Mouse (Mus musculus): ENCODE results near the gene Nabp2. TPM values are rescaled to one million over a fixed set of nuclear protein-coding genes. Genes with fewer than 3 reads are reported as not detected.

Gene Nabp2
- polyA plus RNA-seq, 1 experiment from 2014 or later: 150 TPM

DNA sequence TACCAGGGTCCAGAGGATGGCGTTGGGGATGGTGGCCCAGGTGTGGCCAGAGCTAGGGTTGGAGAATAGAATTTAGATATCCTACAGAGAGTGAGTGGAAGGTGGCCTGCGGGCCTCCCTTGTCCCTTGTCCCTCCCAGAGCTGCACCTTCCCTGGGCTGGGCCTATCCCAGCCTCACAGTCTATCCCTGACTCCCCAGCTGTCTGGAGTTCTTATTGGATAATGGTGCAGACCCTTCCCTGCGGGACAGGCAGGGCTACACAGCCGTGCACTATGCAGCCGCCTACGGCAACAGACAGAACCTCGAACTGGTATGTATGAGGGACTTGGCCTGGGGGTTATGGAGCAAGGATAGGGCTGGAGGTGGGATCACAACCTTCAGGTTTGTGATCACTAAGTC lies 25.4 kb downstream of the Nabp2 start:
- Histone ChIP-seq H3K9ac (ENCODE audit: low read depth, low read length) (no peak overlapping the region), H3K27ac (ENCODE audit: low read length) (no peak overlapping the region), H3K27me3 (ENCODE audit: control insufficient read depth, insufficient read depth, low read depth, low read length) (no peaks in the 10 kb centered on the region), H3K4me3 (ENCODE audit: low read depth, low read length) (no peak overlapping the region), H3K4me2 (ENCODE audit: low read length) (no peak overlapping the region), H3K4me1 (ENCODE audit: control insufficient read depth, insufficient read depth, low read length) (no peaks in the 10 kb centered on the region), H3K36me3 (ENCODE audit: control insufficient read depth, insufficient read depth, low read length) (peaks cover 54% of the 10 kb centered on the region), H3K9me3 (replicated peaks; ENCODE audit: control insufficient read depth, low read length, poor library complexity, severe bottlenecking) (no peaks in the 10 kb centered on the region)
- 98% methylated on average over 7 of the region's 7 CpGs for WGBS
- ATAC-seq: no peak

DNA sequence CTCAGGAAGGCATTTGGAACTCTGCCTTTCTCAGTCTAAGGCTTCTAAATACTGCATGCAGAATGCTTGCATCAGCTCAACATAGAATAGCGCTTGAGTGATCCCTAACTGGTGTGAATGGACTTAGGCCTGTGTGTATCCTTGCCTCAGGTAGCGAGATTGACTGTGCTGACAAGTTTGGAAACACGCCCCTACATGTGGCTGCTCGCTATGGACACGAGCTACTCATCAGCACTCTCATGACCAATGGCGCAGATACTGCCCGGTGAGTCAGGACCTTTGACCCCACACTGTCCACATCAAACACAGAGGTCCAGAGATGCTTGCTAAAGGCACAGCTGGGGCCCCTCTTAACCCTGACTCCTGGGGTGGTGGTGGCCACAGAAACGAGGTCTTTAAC lies 28.8 kb downstream of the Nabp2 start:
- Histone ChIP-seq H3K36me3 (ENCODE audit: control insufficient read depth, insufficient read depth, low read length) (peaks cover 41% of the 10 kb centered on the region), H3K27ac (ENCODE audit: low read length) (no peak overlapping the region), H3K27me3 (ENCODE audit: control insufficient read depth, insufficient read depth, low read depth, low read length) (no peaks in the 10 kb centered on the region), H3K4me3 (ENCODE audit: low read depth, low read length) (no peak overlapping the region), H3K9me3 (replicated peaks; ENCODE audit: control insufficient read depth, low read length, poor library complexity, severe bottlenecking) (no peaks in the 10 kb centered on the region), H3K4me2 (ENCODE audit: low read length) (no peak overlapping the region), H3K4me1 (ENCODE audit: control insufficient read depth, insufficient read depth, low read length) (peaks cover 15% of the 10 kb centered on the region), H3K9ac (ENCODE audit: low read depth, low read length) (no peak overlapping the region)
- ATAC-seq: no peak
- 86% methylated on average over 8 of the region's 8 CpGs for WGBS

GRCm38 (mm10) chr10:128380565-128380964 lies 30.7 kb downstream of the Nabp2 start:
- Histone ChIP-seq H3K9me3 (replicated peaks; ENCODE audit: control insufficient read depth, low read length, poor library complexity, severe bottlenecking) (no peaks in the 10 kb centered on the region), H3K27ac (ENCODE audit: low read length) (no peak overlapping the region), H3K4me1 (ENCODE audit: control insufficient read depth, insufficient read depth, low read length) (peaks cover 22% of the 10 kb centered on the region), H3K36me3 (ENCODE audit: control insufficient read depth, insufficient read depth, low read length) (peaks cover 38% of the 10 kb centered on the region), H3K9ac (ENCODE audit: low read depth, low read length) (no peak overlapping the region), H3K27me3 (ENCODE audit: control insufficient read depth, insufficient read depth, low read depth, low read length) (no peaks in the 10 kb centered on the region), H3K4me2 (ENCODE audit: low read length) (no peak overlapping the region), H3K4me3 (ENCODE audit: low read depth, low read length) (no peak overlapping the region)
- 86% methylated on average over 5 of the region's 5 CpGs for WGBS
- no peak for ATAC-seq

GRCm38 (mm10) chr10:128379260-128379659 lies 32.0 kb downstream of the Nabp2 start:
- 94% methylated on average over 7 of the region's 7 CpGs for WGBS
- no peak for ATAC-seq
- Histone ChIP-seq H3K4me3 (ENCODE audit: low read depth, low read length) (no peak overlapping the region), H3K4me1 (ENCODE audit: control insufficient read depth, insufficient read depth, low read length) (peaks cover 22% of the 10 kb centered on the region), H3K36me3 (ENCODE audit: control insufficient read depth, insufficient read depth, low read length) (peaks cover 38% of the 10 kb centered on the region), H3K9ac (ENCODE audit: low read depth, low read length) (no peak overlapping the region), H3K4me2 (ENCODE audit: low read length) (no peak overlapping the region), H3K27me3 (ENCODE audit: control insufficient read depth, insufficient read depth, low read depth, low read length) (no peaks in the 10 kb centered on the region), H3K27ac (ENCODE audit: low read length) (no peak overlapping the region), H3K9me3 (replicated peaks; ENCODE audit: control insufficient read depth, low read length, poor library complexity, severe bottlenecking) (no peaks in the 10 kb centered on the region)

DNA sequence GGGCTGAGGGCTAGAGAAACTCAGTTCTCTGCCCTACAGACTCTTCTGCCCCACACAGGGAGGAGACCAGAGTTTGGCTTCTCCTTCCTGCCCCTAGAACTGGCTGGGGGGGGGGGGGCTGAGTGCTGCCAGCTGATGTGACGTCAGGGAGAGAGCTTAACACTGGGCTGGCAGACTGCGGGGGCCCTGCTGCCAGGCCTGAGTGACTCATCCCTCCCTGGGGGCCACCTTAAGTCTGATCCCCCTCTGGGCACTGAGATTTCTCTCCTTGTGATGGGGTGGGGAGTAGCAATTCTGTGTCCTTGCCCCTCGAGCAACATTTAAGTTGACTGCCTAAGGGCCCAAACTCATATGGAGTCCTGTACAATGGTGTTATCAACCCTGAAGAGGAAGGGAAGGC lies 32.8 kb downstream of the Nabp2 start:
- Histone ChIP-seq H3K9me3 (replicated peaks; ENCODE audit: control insufficient read depth, low read length, poor library complexity, severe bottlenecking) (no peaks in the 10 kb centered on the region), H3K4me2 (ENCODE audit: low read length) (peak overlapping the region; percentile 84), H3K27ac (ENCODE audit: low read length) (peak overlapping the region; percentile 98), H3K36me3 (ENCODE audit: control insufficient read depth, insufficient read depth, low read length) (peaks cover 34% of the 10 kb centered on the region), H3K27me3 (ENCODE audit: control insufficient read depth, insufficient read depth, low read depth, low read length) (no peaks in the 10 kb centered on the region), H3K4me3 (ENCODE audit: low read depth, low read length) (peak overlapping the region; percentile 94), H3K9ac (ENCODE audit: low read depth, low read length) (peak overlapping the region; percentile 99), H3K4me1 (ENCODE audit: control insufficient read depth, insufficient read depth, low read length) (peaks cover 22% of the 10 kb centered on the region)
- ATAC-seq: no peak
- WGBS: 48% methylated on average over 3 of the region's 3 CpGs

GRCm38 (mm10) chr10:128377940-128378448 lies 33.3 kb downstream of the Nabp2 start:
- H3K4me1 ChIP-seq (ENCODE audit: control insufficient read depth, insufficient read depth, low read length): peaks cover 22% of the 10 kb centered on the region
- H3K4me3 ChIP-seq (ENCODE audit: low read depth, low read length): peak overlapping the region; percentile 94
- peak overlapping the region; percentile 84 for H3K4me2 ChIP-seq (ENCODE audit: low read length)
- H3K27ac ChIP-seq (ENCODE audit: low read length): peak overlapping the region; percentile 98
- H3K9me3 ChIP-seq (replicated peaks; ENCODE audit: control insufficient read depth, low read length, poor library complexity, severe bottlenecking): no peaks in the 10 kb centered on the region
- 0 out of 2 replicates have a peak, but pooled peaks have one; percentile 1 for ATAC-seq
- peaks cover 30% of the 10 kb centered on the region for H3K36me3 ChIP-seq (ENCODE audit: control insufficient read depth, insufficient read depth, low read length)
- WGBS: 56% methylated on average over 14 of the region's 14 CpGs
- H3K27me3 ChIP-seq (ENCODE audit: control insufficient read depth, insufficient read depth, low read depth, low read length): no peaks in the 10 kb centered on the region
- H3K9ac ChIP-seq (ENCODE audit: low read depth, low read length): peak overlapping the region; percentile 99

GRCm38 (mm10) chr10:128377222-128377939 lies 33.9 kb downstream of the Nabp2 start:
- ATAC-seq: peak; percentile 70
- Histone ChIP-seq H3K4me1 (ENCODE audit: control insufficient read depth, insufficient read depth, low read length) (peaks cover 22% of the 10 kb centered on the region), H3K4me3 (ENCODE audit: low read depth, low read length) (peak overlapping the region; percentile 94), H3K9ac (ENCODE audit: low read depth, low read length) (peak overlapping the region; percentile 99), H3K9me3 (replicated peaks; ENCODE audit: control insufficient read depth, low read length, poor library complexity, severe bottlenecking) (no peaks in the 10 kb centered on the region), H3K27me3 (ENCODE audit: control insufficient read depth, insufficient read depth, low read depth, low read length) (no peaks in the 10 kb centered on the region), H3K36me3 (ENCODE audit: control insufficient read depth, insufficient read depth, low read length) (peaks cover 24% of the 10 kb centered on the region), H3K4me2 (ENCODE audit: low read length) (peak overlapping the region; percentile 84), H3K27ac (ENCODE audit: low read length) (peak overlapping the region; percentile 98)
- under 1% methylated on average over 34 of the region's 47 CpGs for WGBS

- Histone ChIP-seq H3K9me3 (replicated peaks; ENCODE audit: control insufficient read depth, low read length, poor library complexity, severe bottlenecking) (no peaks in the 10 kb centered on the region), H3K36me3 (ENCODE audit: control insufficient read depth, insufficient read depth, low read length) (peaks cover 17% of the 10 kb centered on the region), H3K27me3 (ENCODE audit: control insufficient read depth, insufficient read depth, low read depth, low read length) (no peaks in the 10 kb centered on the region), H3K9ac (ENCODE audit: low read depth, low read length) (peak within 1 kb of the TSS; percentile 99), H3K4me3 (ENCODE audit: low read depth, low read length) (peak within 1 kb of the TSS; percentile 94), H3K4me2 (ENCODE audit: low read length) (peak within 1 kb of the TSS; percentile 84), H3K27ac (ENCODE audit: low read length) (peak within 1 kb of the TSS; percentile 98), H3K4me1 (ENCODE audit: control insufficient read depth, insufficient read depth, low read length) (peaks cover 22% of the 10 kb centered on the region)
- 0% methylated on average over 38 of the region's 73 CpGs for WGBS
- ATAC-seq: peak; percentile 88
Measured at GRCm38 (mm10) chr10:128376455-128377211, 34.7 kb downstream of the Nabp2 start, which contains the start of gene Ankrd52. TSS of gene Ankrd52 (plus strand) at chr10:128377115.

DNA sequence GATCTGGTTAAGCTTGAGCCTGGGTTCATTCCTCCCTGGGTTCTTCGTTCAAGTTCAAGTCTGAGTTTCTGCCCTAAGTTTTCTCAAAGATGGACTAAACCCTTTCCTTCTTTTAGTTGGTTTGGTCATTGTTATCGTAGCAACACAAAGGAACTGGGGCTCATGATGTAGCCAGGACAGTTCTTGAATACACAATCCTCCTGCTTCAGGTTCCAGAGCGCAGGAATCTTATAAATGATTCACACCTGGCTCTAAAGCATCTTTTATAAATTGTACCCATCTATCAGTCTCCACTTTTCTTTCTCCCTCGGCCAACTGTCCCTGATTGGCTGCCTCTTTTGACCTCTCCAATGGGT lies 35.2 kb downstream of the Nabp2 start:
- peak overlapping the region; percentile 94 for H3K4me3 ChIP-seq (ENCODE audit: low read depth, low read length)
- H3K4me1 ChIP-seq (ENCODE audit: control insufficient read depth, insufficient read depth, low read length): peaks cover 22% of the 10 kb centered on the region
- WGBS: 40% methylated on average over 4 of the region's 4 CpGs
- H3K9ac ChIP-seq (ENCODE audit: low read depth, low read length): peak overlapping the region; percentile 99
- ATAC-seq: no peak
- H3K27ac ChIP-seq (ENCODE audit: low read length): peak overlapping the region; percentile 98
- H3K27me3 ChIP-seq (ENCODE audit: control insufficient read depth, insufficient read depth, low read depth, low read length): no peaks in the 10 kb centered on the region
- H3K9me3 ChIP-seq (replicated peaks; ENCODE audit: control insufficient read depth, low read length, poor library complexity, severe bottlenecking): no peaks in the 10 kb centered on the region
- peak overlapping the region; percentile 78 for H3K4me2 ChIP-seq (ENCODE audit: low read length)
- peaks cover 15% of the 10 kb centered on the region for H3K36me3 ChIP-seq (ENCODE audit: control insufficient read depth, insufficient read depth, low read length)

Data from midbrain, embryonic 16.5 days (tissue).